Mouse (Mus musculus): Measurements from ENCODE around the gene Acy3. TPM values are rescaled to one million over a fixed set of nuclear protein-coding genes. Genes with fewer than 3 reads are reported as not detected.

Acy3 gene
- total and polyA plus RNA-seq, 2 experiments from 2014 or later: 21.5 to 74.8 TPM

- ATAC-seq (ENCODE audit: insufficient read depth, low read depth): no peak
- Histone ChIP-seq H3K4me2 (ENCODE audit: low read depth, low read length) (no peak overlapping the region), H3K27me3 (ENCODE audit: control insufficient read depth, insufficient read depth, low read length) (no peaks in the 10 kb centered on the region), H3K4me1 (ENCODE audit: control insufficient read depth, insufficient read depth) (0 out of 2 replicates have a peak, but pooled peaks cover 6% of the 10 kb centered on the region), H3K4me3 (ENCODE audit: low read depth, low read length) (no peak overlapping the region), H3K9me3 (replicated peaks; ENCODE audit: control insufficient read depth, low read length) (no peaks in the 10 kb centered on the region), H3K36me3 (replicated peaks; ENCODE audit: control insufficient read depth, insufficient read depth, low read length) (peaks cover 6% of the 10 kb centered on the region; the same call in 1 of the 2 replicates), H3K9ac (replicated peaks; ENCODE audit: low read depth, low read length) (no peak overlapping the region), H3K27ac (ENCODE audit: low read depth) (no peak overlapping the region)
- DNase-seq (ENCODE audit: low spot score): no peak
- TF ChIP-seq EP300 (IDR thresholded peaks at IDR 0.05; ENCODE audit: low read depth) (no peak), CTCF (IDR thresholded peaks at IDR 0.05; ENCODE audit: low read depth) (no peak)
- WGBS: 76% methylated on average over 3 of the region's 3 CpGs
Measured at GRCm38 (mm10) chr19:3947813-3948212, 38.6 kb upstream of the Acy3 start.

GRCm38 (mm10) chr19:3948546-3948945 is 37.8 kb upstream of the Acy3 start:
- H3K27me3 ChIP-seq (ENCODE audit: control insufficient read depth, insufficient read depth, low read length): no peaks in the 10 kb centered on the region
- peaks cover 6% of the 10 kb centered on the region; the same call in 1 of the 2 replicates for H3K36me3 ChIP-seq (replicated peaks; ENCODE audit: control insufficient read depth, insufficient read depth, low read length)
- ATAC-seq (ENCODE audit: insufficient read depth, low read depth) (no peak), DNase-seq (ENCODE audit: low spot score) (no peak)
- H3K27ac ChIP-seq (ENCODE audit: low read depth): no peak overlapping the region
- no peak overlapping the region for H3K4me2 ChIP-seq (ENCODE audit: low read depth, low read length)
- 67% methylated on average over 14 of the region's 14 CpGs for whole genome bisulfite sequencing
- no peak overlapping the region for H3K9ac ChIP-seq (replicated peaks; ENCODE audit: low read depth, low read length)
- H3K4me3 ChIP-seq (ENCODE audit: low read depth, low read length): no peak overlapping the region
- TF ChIP-seq CTCF (IDR thresholded peaks at IDR 0.05; ENCODE audit: low read depth) (no peak), EP300 (IDR thresholded peaks at IDR 0.05; ENCODE audit: low read depth) (no peak)
- H3K9me3 ChIP-seq (replicated peaks; ENCODE audit: control insufficient read depth, low read length): no peaks in the 10 kb centered on the region
- H3K4me1 ChIP-seq (ENCODE audit: control insufficient read depth, insufficient read depth): 0 out of 2 replicates have a peak, but pooled peaks cover 6% of the 10 kb centered on the region

GRCm38 (mm10) chr19:3950331-3950730 is 36.0 kb upstream of the Acy3 start:
- WGBS: 80% methylated on average over 3 of the region's 3 CpGs
- ATAC-seq (ENCODE audit: insufficient read depth, low read depth) (no peak), DNase-seq (ENCODE audit: low spot score) (no peak)
- H3K4me3 ChIP-seq (ENCODE audit: low read depth, low read length): no peak overlapping the region
- H3K9ac ChIP-seq (replicated peaks; ENCODE audit: low read depth, low read length): no peak overlapping the region
- no peaks in the 10 kb centered on the region for H3K9me3 ChIP-seq (replicated peaks; ENCODE audit: control insufficient read depth, low read length)
- 0 out of 2 replicates have a peak, but pooled peaks cover 6% of the 10 kb centered on the region for H3K4me1 ChIP-seq (ENCODE audit: control insufficient read depth, insufficient read depth)
- no peak for TF ChIP-seq CTCF (IDR thresholded peaks at IDR 0.05; ENCODE audit: low read depth)
- TF ChIP-seq EP300 (IDR thresholded peaks at IDR 0.05; ENCODE audit: low read depth): no peak
- no peak overlapping the region for H3K4me2 ChIP-seq (ENCODE audit: low read depth, low read length)
- peaks cover 6% of the 10 kb centered on the region; the same call in 1 of the 2 replicates for H3K36me3 ChIP-seq (replicated peaks; ENCODE audit: control insufficient read depth, insufficient read depth, low read length)
- H3K27ac ChIP-seq (ENCODE audit: low read depth): no peak overlapping the region
- no peaks in the 10 kb centered on the region for H3K27me3 ChIP-seq (ENCODE audit: control insufficient read depth, insufficient read depth, low read length)

GRCm38 (mm10) chr19:3951461-3951860 is 34.9 kb upstream of the Acy3 start:
- no peak for ATAC-seq (ENCODE audit: insufficient read depth, low read depth)
- no peak overlapping the region for H3K27ac ChIP-seq (ENCODE audit: low read depth)
- H3K4me3 ChIP-seq (ENCODE audit: low read depth, low read length): no peak overlapping the region
- H3K9me3 ChIP-seq (replicated peaks; ENCODE audit: control insufficient read depth, low read length): no peaks in the 10 kb centered on the region
- H3K27me3 ChIP-seq (ENCODE audit: control insufficient read depth, insufficient read depth, low read length): no peaks in the 10 kb centered on the region
- H3K9ac ChIP-seq (replicated peaks; ENCODE audit: low read depth, low read length): no peak overlapping the region
- H3K4me2 ChIP-seq (ENCODE audit: low read depth, low read length): no peak overlapping the region
- no peak for TF ChIP-seq CTCF (IDR thresholded peaks at IDR 0.05; ENCODE audit: low read depth)
- TF ChIP-seq EP300 (IDR thresholded peaks at IDR 0.05; ENCODE audit: low read depth): no peak
- peaks cover 6% of the 10 kb centered on the region; the same call in 1 of the 2 replicates for H3K36me3 ChIP-seq (replicated peaks; ENCODE audit: control insufficient read depth, insufficient read depth, low read length)
- DNase-seq (ENCODE audit: low spot score): no peak
- 0 out of 2 replicates have a peak, but pooled peaks cover 2% of the 10 kb centered on the region for H3K4me1 ChIP-seq (ENCODE audit: control insufficient read depth, insufficient read depth)

GRCm38 (mm10) chr19:3952099-3952498 is 34.3 kb upstream of the Acy3 start:
- Histone ChIP-seq H3K4me1 (ENCODE audit: control insufficient read depth, insufficient read depth) (no peaks in the 10 kb centered on the region), H3K9ac (replicated peaks; ENCODE audit: low read depth, low read length) (no peak overlapping the region), H3K4me2 (ENCODE audit: low read depth, low read length) (no peak overlapping the region), H3K36me3 (replicated peaks; ENCODE audit: control insufficient read depth, insufficient read depth, low read length) (peaks cover 6% of the 10 kb centered on the region; the same call in 1 of the 2 replicates), H3K27me3 (ENCODE audit: control insufficient read depth, insufficient read depth, low read length) (no peaks in the 10 kb centered on the region), H3K27ac (ENCODE audit: low read depth) (no peak overlapping the region), H3K9me3 (replicated peaks; ENCODE audit: control insufficient read depth, low read length) (no peaks in the 10 kb centered on the region), H3K4me3 (ENCODE audit: low read depth, low read length) (no peak overlapping the region)
- 21% methylated on average over 1 of the region's 1 CpGs for WGBS
- DNase-seq (ENCODE audit: low spot score) (no peak), ATAC-seq (ENCODE audit: insufficient read depth, low read depth) (no peak)
- TF ChIP-seq CTCF (IDR thresholded peaks at IDR 0.05; ENCODE audit: low read depth) (no peak), EP300 (IDR thresholded peaks at IDR 0.05; ENCODE audit: low read depth) (no peak)

- no peaks in the 10 kb centered on the region for H3K36me3 ChIP-seq (replicated peaks; ENCODE audit: control insufficient read depth, insufficient read depth, low read length)
- WGBS: 88% methylated on average over 3 of the region's 3 CpGs
- H3K27ac ChIP-seq (ENCODE audit: low read depth): no peak overlapping the region
- no peaks in the 10 kb centered on the region for H3K9me3 ChIP-seq (replicated peaks; ENCODE audit: control insufficient read depth, low read length)
- no peak overlapping the region for H3K4me2 ChIP-seq (ENCODE audit: low read depth, low read length)
- no peak overlapping the region for H3K4me3 ChIP-seq (ENCODE audit: low read depth, low read length)
- no peaks in the 10 kb centered on the region; the same call in 1 of the 2 replicates for H3K4me1 ChIP-seq (ENCODE audit: control insufficient read depth, insufficient read depth)
- ATAC-seq (ENCODE audit: insufficient read depth, low read depth) (no peak), DNase-seq (ENCODE audit: low spot score) (no peak)
- no peaks in the 10 kb centered on the region for H3K27me3 ChIP-seq (ENCODE audit: control insufficient read depth, insufficient read depth, low read length)
- no peak for TF ChIP-seq CTCF (IDR thresholded peaks at IDR 0.05; ENCODE audit: low read depth)
- TF ChIP-seq EP300 (IDR thresholded peaks at IDR 0.05; ENCODE audit: low read depth): no peak
- no peak overlapping the region for H3K9ac ChIP-seq (replicated peaks; ENCODE audit: low read depth, low read length)
Measured at GRCm38 (mm10) chr19:3955033-3955432, 31.3 kb upstream of the Acy3 start.
